Mouse (Mus musculus): ENCODE measurements at regions not wholly inside any gene's neighbourhood (a gene's known extent, or its start where the extent isn't known, plus 50 kb on each side); places are given as distances from the start of the nearest gene placed in this dataset.
"Not testable (repeated sequence)": the region's sequence is repeated elsewhere in the genome, so short reads cannot be mapped to it uniquely, and the experiment has no call there.

GRCm38 (mm10) chr6:22789731-22790130 lies 85.6 kb upstream of the Ptprz1 start:
- ATAC-seq (replicated peaks in 1 of 2; ENCODE audit: insufficient read depth in 1 of 2, low FRiP score in 2 of 2, low TSS enrichment in 1 of 2, low read depth in 1 of 2, poor library complexity in 2 of 2, severe bottlenecking in 2 of 2) = not testable (repeated sequence)

GRCm38 (mm10) chr6:22791801-22792200 lies 83.5 kb upstream of the Ptprz1 start:
- no peak for ATAC-seq (replicated peaks in 1 of 2; ENCODE audit: insufficient read depth in 1 of 2, low FRiP score in 2 of 2, low TSS enrichment in 1 of 2, low read depth in 1 of 2, poor library complexity in 2 of 2, severe bottlenecking in 2 of 2)

DNA sequence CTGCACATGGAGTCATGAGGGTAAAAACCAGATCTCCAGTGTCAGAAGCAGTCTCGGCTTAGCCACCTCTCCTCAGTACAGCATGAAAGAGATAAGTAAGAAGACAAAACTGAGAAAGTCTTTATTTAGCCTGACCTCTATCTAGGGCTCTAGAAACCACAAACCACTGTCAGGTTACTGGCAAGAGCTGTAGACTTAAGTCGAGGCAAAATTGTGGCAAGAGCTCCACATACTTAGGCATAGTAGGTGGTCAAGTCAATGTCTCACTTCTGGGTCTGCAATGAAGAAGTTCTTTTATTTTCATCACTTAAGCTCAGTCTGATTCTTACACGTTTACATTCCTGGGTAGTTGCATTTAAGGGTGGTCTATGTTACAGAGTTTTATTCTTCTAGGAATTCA lies 82.7 kb upstream of the Ptprz1 start:
- ATAC-seq (replicated peaks in 1 of 2; ENCODE audit: insufficient read depth in 1 of 2, low FRiP score in 2 of 2, low TSS enrichment in 1 of 2, low read depth in 1 of 2, poor library complexity in 2 of 2, severe bottlenecking in 2 of 2) = no peak

DNA sequence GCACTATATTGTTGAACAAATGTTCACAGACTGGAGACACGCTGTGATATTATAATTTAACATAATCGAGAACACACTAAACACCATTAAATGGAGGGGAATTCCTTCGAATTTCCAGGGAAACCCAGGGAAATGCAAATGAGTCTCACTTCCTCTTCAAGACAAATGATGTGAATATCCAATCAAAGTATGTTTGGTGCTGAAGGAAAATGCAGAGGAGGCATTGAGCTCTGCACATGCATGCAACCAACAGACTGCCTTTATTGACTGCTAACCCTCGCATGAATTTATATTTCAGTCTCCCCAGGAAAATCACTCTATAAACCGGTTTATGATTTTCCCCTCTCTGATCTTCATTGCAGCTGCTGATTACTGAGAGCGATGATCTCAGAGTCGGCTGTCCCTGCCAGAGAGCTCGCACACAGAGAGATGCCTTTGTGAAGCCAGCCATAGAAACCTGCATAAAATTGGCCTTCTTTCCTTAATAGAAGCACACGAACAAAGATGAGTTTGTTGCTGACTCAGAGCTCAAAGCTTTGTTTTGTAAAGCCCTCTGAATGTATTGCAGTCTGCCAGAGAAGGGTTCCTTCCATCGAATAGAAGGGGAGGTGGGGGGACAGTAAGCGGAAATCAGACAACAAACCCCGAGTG lies 81.1 kb upstream of the Ptprz1 start:
- ATAC-seq (replicated peaks in 1 of 2; ENCODE audit: insufficient read depth in 1 of 2, low FRiP score in 2 of 2, low TSS enrichment in 1 of 2, low read depth in 1 of 2, poor library complexity in 2 of 2, severe bottlenecking in 2 of 2) = no peak

DNA sequence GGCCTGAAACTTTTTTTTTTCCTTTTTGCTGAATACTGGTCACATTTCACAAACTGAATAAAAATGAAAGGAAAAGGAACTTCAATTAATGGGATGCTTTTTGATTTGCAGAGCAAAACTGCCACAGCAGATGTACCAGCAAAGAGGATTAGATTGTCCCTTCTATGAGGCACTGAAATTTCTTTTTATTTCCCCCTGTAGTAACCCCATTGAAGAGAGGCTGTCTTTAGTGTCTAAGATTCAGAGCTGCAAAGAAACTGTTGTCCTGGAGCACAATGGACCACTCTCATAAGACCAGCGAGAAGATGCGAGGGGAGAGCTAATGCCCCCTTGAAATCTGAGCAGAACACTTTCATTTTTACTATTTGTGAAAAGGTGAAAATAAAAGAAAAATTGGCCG lies 80.5 kb upstream of the Ptprz1 start:
- ATAC-seq (replicated peaks in 1 of 2; ENCODE audit: insufficient read depth in 1 of 2, low FRiP score in 2 of 2, low TSS enrichment in 1 of 2, low read depth in 1 of 2, poor library complexity in 2 of 2, severe bottlenecking in 2 of 2) = no peak

DNA sequence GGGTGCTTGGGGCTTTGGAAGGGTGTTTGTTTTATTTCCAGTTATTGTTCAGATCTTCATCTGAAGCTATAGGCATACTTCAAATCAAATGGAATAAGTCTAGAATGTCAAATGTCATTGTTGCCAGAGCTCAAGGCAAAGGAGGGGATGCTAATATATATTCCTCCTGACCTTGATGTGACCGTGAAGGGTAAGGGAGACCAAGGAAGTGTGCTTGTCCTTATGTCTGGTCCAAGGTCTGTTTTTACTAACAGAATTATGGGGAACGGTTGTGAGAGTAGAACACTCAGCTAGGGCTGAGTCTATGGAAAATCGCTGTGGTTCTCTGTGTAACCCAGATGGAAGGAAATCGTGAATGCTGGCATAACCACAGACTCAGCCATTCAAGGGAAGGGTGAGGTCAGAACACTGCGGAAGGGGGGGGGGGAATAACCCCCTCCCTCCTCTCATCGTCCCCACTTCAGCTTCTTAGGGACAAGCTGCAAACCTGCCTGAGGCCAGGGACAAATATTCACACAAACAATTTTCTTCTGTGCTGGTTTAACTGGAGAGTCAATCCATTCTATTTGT lies 79.9 kb upstream of the Ptprz1 start:
- peak; percentile 78 to 95 for ATAC-seq (replicated peaks in 1 of 2; ENCODE audit: insufficient read depth in 1 of 2, low FRiP score in 2 of 2, low TSS enrichment in 1 of 2, low read depth in 1 of 2, poor library complexity in 2 of 2, severe bottlenecking in 2 of 2)

DNA sequence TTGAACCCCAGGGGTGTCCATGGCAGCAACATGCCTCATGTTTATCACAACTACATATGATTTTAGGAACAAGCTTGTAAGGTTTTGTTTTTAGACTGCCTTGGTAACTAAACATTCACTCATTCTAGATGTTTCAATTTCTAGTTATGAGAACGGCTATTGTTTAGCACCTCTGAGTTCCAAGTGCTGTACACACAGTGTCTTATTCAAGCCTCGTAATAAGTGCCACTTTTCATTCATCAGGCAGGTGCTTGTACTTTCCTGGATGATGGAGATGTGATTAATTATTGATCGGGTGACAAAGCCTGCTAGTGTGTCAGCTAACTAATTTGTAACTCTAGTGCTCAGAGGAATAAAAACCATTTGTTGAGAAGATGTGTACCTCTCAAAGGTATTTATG lies 73.4 kb upstream of the Ptprz1 start:
- no peak for ATAC-seq (replicated peaks in 1 of 2; ENCODE audit: insufficient read depth in 1 of 2, low FRiP score in 2 of 2, low TSS enrichment in 1 of 2, low read depth in 1 of 2, poor library complexity in 2 of 2, severe bottlenecking in 2 of 2)

GRCm38 (mm10) chr6:22802399-22803092 lies 72.8 kb upstream of the Ptprz1 start:
- no peak for ATAC-seq (replicated peaks in 1 of 2; ENCODE audit: insufficient read depth in 1 of 2, low FRiP score in 2 of 2, low TSS enrichment in 1 of 2, low read depth in 1 of 2, poor library complexity in 2 of 2, severe bottlenecking in 2 of 2)

GRCm38 (mm10) chr6:22803886-22804285 lies 71.4 kb upstream of the Ptprz1 start:
- ATAC-seq (replicated peaks in 1 of 2; ENCODE audit: insufficient read depth in 1 of 2, low FRiP score in 2 of 2, low TSS enrichment in 1 of 2, low read depth in 1 of 2, poor library complexity in 2 of 2, severe bottlenecking in 2 of 2) = no peak

- no peak for ATAC-seq (replicated peaks in 1 of 2; ENCODE audit: insufficient read depth in 1 of 2, low FRiP score in 2 of 2, low TSS enrichment in 1 of 2, low read depth in 1 of 2, poor library complexity in 2 of 2, severe bottlenecking in 2 of 2)
Observed at GRCm38 (mm10) chr6:22825086-22825768, 50.1 kb upstream of the Ptprz1 start.
